Mouse (Mus musculus): ENCODE data around the gene Olfr827. TPM values are rescaled to one million over a fixed set of nuclear protein-coding genes. Genes with fewer than 3 reads are reported as not detected.

The Olfr827 gene
- polyA plus RNA-seq, 1 experiment from 2014 or later, result not detected

DNA sequence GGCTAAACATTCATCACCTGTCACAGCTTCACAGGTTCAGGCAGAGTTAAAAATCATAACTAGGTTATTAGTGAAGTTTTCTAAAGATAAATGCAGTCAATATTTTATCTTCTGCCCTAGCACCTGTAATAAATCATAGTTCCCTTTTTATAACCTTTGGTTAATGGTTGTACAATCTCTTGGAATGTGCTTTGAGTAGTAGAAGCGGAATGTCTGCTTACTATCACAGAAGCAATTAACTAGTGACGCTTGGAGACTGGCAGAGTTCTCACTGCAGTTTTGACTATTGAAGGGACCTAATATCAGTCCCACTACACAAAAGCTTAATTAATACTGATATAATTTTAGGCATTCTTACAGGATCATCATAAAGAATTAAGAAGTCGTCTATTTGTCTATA is 10.8 kb upstream of the Olfr827 start:
- no peaks in the 10 kb centered on the region for H3K36me3 ChIP-seq (ENCODE audit: control insufficient read depth, insufficient read depth)
- H3K4me1 ChIP-seq (ENCODE audit: control insufficient read depth, low read depth, low read length), result no peaks in the 10 kb centered on the region
- no peaks in the 10 kb centered on the region for H3K27me3 ChIP-seq (ENCODE audit: control insufficient read depth, insufficient read depth, low read depth, low read length)
- no peak overlapping the region for H3K4me2 ChIP-seq (ENCODE audit: low read depth, low read length)
- no peak overlapping the region for H3K4me3 ChIP-seq (ENCODE audit: low read depth, low read length)
- no peak for ATAC-seq (ENCODE audit: low read depth)
- no peak overlapping the region for H3K27ac ChIP-seq (ENCODE audit: low read length)
- 60% methylated on average over 3 of the region's 3 CpGs for WGBS (ENCODE audit: insufficient replicate concordance)
- H3K9me3 ChIP-seq (replicated peaks; ENCODE audit: control insufficient read depth, low read length), result no peaks in the 10 kb centered on the region
- no peak overlapping the region for H3K9ac ChIP-seq (ENCODE audit: low read depth, low read length)

- H3K9me3 ChIP-seq (replicated peaks; ENCODE audit: control insufficient read depth, low read length), result no peaks in the 10 kb centered on the region
- WGBS (ENCODE audit: insufficient replicate concordance), result 47% methylated on average over 1 of the region's 1 CpGs
- H3K27ac ChIP-seq (ENCODE audit: low read length), result no peak within 1 kb of the TSS
- H3K27me3 ChIP-seq (ENCODE audit: control insufficient read depth, insufficient read depth, low read depth, low read length), result no peaks in the 10 kb centered on the region
- H3K4me3 ChIP-seq (ENCODE audit: low read depth, low read length), result no peak within 1 kb of the TSS
- H3K36me3 ChIP-seq (ENCODE audit: control insufficient read depth, insufficient read depth), result no peaks in the 10 kb centered on the region
- H3K4me1 ChIP-seq (ENCODE audit: control insufficient read depth, low read depth, low read length), result no peaks in the 10 kb centered on the region
- ATAC-seq (ENCODE audit: low read depth), result no peak
- no peak within 1 kb of the TSS for H3K9ac ChIP-seq (ENCODE audit: low read depth, low read length)
- no peak within 1 kb of the TSS for H3K4me2 ChIP-seq (ENCODE audit: low read depth, low read length)
Observed at GRCm38 (mm10) chr10:130184086-130184485, 30.1 kb downstream of the Olfr827 start, which contains the start of gene Olfr826. TSS of gene Olfr826 (minus strand) at chr10:130184186.

- Histone ChIP-seq H3K36me3 (ENCODE audit: control insufficient read depth, insufficient read depth) (no peaks in the 10 kb centered on the region), H3K4me3 (ENCODE audit: low read depth, low read length) (no peak within 1 kb of the TSS), H3K27me3 (ENCODE audit: control insufficient read depth, insufficient read depth, low read depth, low read length) (no peaks in the 10 kb centered on the region), H3K9me3 (replicated peaks; ENCODE audit: control insufficient read depth, low read length) (no peaks in the 10 kb centered on the region), H3K4me1 (ENCODE audit: control insufficient read depth, low read depth, low read length) (no peaks in the 10 kb centered on the region), H3K9ac (ENCODE audit: low read depth, low read length) (no peak within 1 kb of the TSS), H3K27ac (ENCODE audit: low read length) (no peak within 1 kb of the TSS), H3K4me2 (ENCODE audit: low read depth, low read length) (no peak within 1 kb of the TSS)
- no peak for ATAC-seq (ENCODE audit: low read depth)
Observed at GRCm38 (mm10) chr10:130166666-130167065, 47.5 kb downstream of the Olfr827 start, which contains the start of gene Olfr825. TSS of gene Olfr825 (minus strand) at chr10:130166766.

GRCm38 (mm10) chr10:130165196-130165595 is 49.0 kb downstream of the Olfr827 start:
- Histone ChIP-seq H3K9me3 (replicated peaks; ENCODE audit: control insufficient read depth, low read length) (no peaks in the 10 kb centered on the region), H3K27me3 (ENCODE audit: control insufficient read depth, insufficient read depth, low read depth, low read length) (no peaks in the 10 kb centered on the region), H3K36me3 (ENCODE audit: control insufficient read depth, insufficient read depth) (no peaks in the 10 kb centered on the region), H3K4me1 (ENCODE audit: control insufficient read depth, low read depth, low read length) (no peaks in the 10 kb centered on the region), H3K4me2 (ENCODE audit: low read depth, low read length) (no peak overlapping the region), H3K9ac (ENCODE audit: low read depth, low read length) (no peak overlapping the region), H3K27ac (ENCODE audit: low read length) (no peak overlapping the region), H3K4me3 (ENCODE audit: low read depth, low read length) (no peak overlapping the region)
- ATAC-seq (ENCODE audit: low read depth), result peak; percentile 35; the same call in 1 of the 2 replicates

Other genes with a start within 250 kb of the Olfr827 start
- gene Olfr819, start 247.1 kb downstream of the Olfr827 start, polyA plus RNA-seq (2015; fragmentation: Nextera tagmentation; extraction: Ambion mirVana), result not detected in 2 replicates
- not detected in 2 replicates for gene Olfr247, start 238.3 kb downstream of the Olfr827 start, polyA plus RNA-seq (2015; fragmentation: Nextera tagmentation; extraction: Ambion mirVana)
- not detected in 2 replicates for gene Gm10310, start 229.3 kb downstream of the Olfr827 start, polyA plus RNA-seq (2015; fragmentation: Nextera tagmentation; extraction: Ambion mirVana)
- gene Olfr820, start 201.8 kb downstream of the Olfr827 start, polyA plus RNA-seq (2015; fragmentation: Nextera tagmentation; extraction: Ambion mirVana), result not detected in 2 replicates
- not detected in 2 replicates for gene Olfr821, start 184.1 kb downstream of the Olfr827 start, polyA plus RNA-seq (2015; fragmentation: Nextera tagmentation; extraction: Ambion mirVana)
- not detected in 2 replicates for gene Olfr822, start 143.2 kb downstream of the Olfr827 start, polyA plus RNA-seq (2015; fragmentation: Nextera tagmentation; extraction: Ambion mirVana)
- gene Olfr823, start 99.0 kb downstream of the Olfr827 start, polyA plus RNA-seq (2015; fragmentation: Nextera tagmentation; extraction: Ambion mirVana), result not detected in 2 replicates
- not detected in 2 replicates for gene Olfr824, start 84.4 kb downstream of the Olfr827 start, polyA plus RNA-seq (2015; fragmentation: Nextera tagmentation; extraction: Ambion mirVana)
- not detected in 2 replicates for gene Olfr825, start 47.6 kb downstream of the Olfr827 start, polyA plus RNA-seq (2015; fragmentation: Nextera tagmentation; extraction: Ambion mirVana)
- not detected in 2 replicates for gene Olfr826, start 30.2 kb downstream of the Olfr827 start, polyA plus RNA-seq (2015; fragmentation: Nextera tagmentation; extraction: Ambion mirVana)
- gene Neurod4, start 65.8 kb upstream of the Olfr827 start, polyA plus RNA-seq (2015; fragmentation: Nextera tagmentation; extraction: Ambion mirVana), result not detected in 2 replicates
- 1.2 and 1.3 TPM in 2 replicates for gene Tespa1, start 108.5 kb upstream of the Olfr827 start, polyA plus RNA-seq (2015; fragmentation: Nextera tagmentation; extraction: Ambion mirVana)
- 0.01 TPM in 1 of 2 replicates, not detected in the other for gene Vmn2r84, start 179.9 kb upstream of the Olfr827 start, polyA plus RNA-seq (2015; fragmentation: Nextera tagmentation; extraction: Ambion mirVana)
- 0.01 TPM in 1 of 2 replicates, not detected in the other for gene Vmn2r85, start 215.3 kb upstream of the Olfr827 start, polyA plus RNA-seq (2015; fragmentation: Nextera tagmentation; extraction: Ambion mirVana)
- gene Vmn2r86, start 241.6 kb upstream of the Olfr827 start, polyA plus RNA-seq (2015; fragmentation: Nextera tagmentation; extraction: Ambion mirVana), result not detected in 2 replicates